Mouse (Mus musculus): ENCODE measurements at regions not wholly inside any gene's neighbourhood (a gene's known extent, or its start where the extent isn't known, plus 50 kb on each side); places are given as distances from the start of the nearest gene placed in this dataset.

DNA sequence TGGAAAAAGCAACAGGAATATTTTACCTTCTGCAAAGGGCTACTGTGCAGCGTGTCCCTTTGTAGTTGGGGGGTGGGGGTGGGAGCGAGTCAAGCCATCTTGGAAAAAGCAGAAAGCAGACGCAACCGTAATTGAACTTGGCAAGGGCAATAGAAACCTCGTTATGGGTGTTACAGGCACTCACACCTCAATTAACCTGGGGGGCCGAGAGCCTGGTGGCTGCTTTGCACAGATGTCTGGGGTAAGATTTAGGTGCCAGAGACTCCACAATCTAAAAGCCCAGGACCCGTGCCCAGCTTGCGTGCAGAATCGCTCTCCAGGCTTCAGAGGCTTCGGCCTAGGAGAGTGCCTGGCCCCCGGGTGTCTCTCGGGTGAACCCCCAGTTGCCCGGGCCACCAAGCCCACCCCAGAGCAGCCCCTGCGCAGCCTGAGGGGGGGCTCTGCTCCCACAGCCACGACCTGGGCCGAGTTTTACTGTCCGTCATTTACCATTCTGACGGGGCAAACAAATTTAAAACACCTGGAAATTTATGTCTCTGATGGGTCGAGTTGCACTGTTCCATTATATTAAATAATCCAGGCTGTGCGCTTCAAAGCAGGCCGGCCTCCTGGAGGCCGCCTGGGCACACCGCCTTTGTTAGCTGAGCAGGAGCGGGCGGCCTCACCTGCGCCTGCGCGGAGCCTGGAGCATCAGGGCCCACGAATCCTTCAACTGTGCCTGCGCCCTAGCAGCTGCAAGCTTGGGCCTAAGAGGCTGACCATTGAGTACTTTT is 212.4 kb downstream of the Srbd1 start:
- peak; percentile 75 for DNase-seq

DNA sequence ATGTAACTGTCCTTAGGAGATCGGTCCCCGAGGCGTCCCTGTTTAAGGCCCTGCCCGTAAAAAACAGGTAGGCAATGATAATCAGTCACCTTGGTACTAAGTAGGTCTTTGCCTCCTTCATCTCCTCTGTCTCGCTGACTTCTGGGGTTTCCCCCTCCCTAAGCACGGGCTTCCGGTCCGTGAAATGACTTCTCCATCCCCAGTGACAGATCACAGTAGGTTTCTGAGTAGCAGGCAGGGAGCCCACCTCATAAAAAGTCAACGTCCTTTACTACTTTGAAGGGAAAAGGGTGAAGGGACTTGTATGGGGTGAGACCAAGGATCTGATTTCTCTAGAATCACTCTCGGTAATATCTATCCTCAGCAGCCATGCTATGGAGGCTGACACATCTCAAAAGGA is 213.0 kb downstream of the Srbd1 start:
- DNase-seq, result no peak

DNA sequence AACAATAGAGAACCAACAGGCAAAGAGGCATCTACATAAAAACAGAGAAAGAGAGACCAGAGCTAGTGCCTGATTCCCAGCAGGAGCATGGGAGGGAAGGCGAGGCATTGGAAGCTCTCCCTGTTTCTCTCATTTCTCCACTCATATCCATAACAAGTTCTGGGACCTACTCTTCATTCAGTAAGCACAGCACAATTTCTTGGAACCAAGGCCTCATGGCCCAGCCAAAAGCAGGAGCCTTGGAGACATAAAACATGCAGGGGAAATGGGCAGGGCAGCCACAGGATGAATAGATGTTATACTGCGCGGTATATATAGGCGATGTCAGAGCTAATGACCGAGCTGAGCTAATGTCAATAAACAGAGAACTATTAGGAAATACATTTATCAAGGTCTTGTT is 214.2 kb downstream of the Srbd1 start:
- no peak for DNase-seq

DNA sequence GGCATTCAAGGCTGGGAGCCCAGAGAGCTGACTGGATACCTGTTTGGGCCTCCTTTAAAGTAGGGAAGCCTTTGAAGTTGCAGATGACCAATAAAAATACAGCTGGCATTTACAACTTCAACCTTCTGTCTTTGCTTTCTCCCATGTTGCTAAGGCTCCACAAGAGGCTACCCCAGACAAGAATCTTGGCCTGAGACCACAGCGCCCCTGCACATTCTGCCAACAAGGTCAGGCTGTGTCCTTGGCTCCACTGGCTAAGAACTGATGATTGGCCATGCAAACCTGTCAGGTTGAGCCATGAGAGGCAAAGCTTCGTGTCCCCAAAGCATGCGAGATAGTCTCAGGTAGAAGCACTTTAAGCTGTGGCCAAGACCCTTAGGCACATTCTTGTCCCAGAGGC is 214.6 kb downstream of the Srbd1 start:
- no peak for DNase-seq

DNA sequence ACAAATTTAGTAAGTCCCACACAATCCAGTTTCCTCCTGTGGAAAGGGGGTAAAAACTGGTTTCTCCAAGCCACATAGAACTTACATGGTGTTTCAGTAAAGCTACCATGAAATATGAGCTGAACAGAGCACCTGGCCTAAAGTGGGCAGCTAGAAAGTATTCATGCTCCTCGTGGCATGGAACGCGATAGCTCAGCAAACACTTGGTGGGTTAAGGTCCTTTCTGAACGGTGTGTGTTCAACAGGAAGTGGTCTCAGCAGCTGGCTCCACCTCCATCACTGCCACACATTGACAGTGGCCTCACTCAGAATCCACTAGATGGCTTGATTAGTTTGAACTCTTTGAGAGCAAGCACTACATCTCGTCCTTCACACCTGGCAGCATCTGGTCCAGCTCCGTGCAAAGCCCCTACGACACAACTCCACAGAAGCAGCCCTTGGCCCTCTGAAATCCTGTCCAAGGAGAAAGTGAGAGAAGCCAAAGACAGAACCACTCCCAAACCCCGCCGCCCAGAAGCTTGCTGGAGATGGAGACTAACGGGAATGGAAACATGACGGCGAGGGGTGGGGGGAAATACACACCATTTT is 215.2 kb downstream of the Srbd1 start:
- no peak for DNase-seq

DNA sequence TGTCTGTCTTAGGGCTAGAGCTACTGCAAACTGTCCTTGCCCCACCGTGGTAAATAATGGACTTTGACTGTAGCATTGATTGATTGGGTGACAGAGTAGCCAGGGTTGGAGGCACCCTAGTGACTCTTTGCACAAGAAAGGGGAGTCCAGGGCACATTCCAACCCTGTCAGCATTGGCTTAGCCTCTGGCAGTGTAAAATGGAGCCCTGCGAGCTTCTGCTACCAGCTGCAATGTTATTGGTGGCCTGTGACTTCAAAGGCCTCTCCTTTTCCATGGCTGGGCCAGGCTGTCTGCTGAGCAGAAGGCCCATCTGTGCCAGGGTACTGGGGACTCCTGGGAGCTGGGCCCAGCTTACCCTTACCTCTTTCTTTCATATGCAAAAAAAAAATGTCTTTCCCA is 216.4 kb downstream of the Srbd1 start:
- DNase-seq, result no peak

DNA sequence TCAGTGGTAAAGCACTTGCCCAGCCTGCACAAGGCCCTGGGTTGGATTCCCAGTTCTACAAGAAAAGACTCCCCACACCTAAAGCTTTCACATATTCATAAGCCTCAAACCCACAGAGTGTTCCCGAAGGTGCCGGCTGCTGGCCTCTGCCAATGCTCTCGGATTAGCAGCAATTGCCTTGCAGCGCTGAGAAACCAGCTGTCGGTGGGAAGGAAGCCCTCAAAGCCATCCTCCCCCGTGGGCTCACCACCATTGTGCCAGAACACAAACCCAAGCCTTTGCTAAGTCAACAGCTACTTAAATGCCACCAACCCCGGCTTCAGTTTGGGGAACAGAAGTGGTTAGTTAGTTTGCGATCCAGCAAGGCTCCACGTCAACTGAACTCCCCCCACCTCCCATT is 217.7 kb downstream of the Srbd1 start:
- DNase-seq, result no peak

DNA sequence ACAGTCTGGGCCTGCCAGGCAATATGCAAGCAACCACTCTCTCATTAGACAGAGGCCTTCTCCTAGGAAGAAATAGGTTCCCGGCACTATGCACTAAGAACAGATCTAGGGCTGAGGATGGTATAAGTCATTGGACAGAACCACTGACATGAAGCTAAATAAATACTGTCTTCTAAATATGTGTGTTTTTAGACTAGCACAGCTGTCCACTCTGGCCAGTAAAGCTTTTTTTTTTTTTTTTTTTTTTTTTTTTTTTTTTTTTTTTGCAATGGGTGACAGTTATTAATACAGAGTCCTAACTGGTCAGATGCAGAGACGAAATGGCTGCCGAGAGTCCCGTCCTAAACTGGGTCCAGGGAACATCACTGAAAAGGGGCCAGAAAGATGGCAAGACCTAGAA is 218.9 kb downstream of the Srbd1 start:
- DNase-seq, result no peak

DNA sequence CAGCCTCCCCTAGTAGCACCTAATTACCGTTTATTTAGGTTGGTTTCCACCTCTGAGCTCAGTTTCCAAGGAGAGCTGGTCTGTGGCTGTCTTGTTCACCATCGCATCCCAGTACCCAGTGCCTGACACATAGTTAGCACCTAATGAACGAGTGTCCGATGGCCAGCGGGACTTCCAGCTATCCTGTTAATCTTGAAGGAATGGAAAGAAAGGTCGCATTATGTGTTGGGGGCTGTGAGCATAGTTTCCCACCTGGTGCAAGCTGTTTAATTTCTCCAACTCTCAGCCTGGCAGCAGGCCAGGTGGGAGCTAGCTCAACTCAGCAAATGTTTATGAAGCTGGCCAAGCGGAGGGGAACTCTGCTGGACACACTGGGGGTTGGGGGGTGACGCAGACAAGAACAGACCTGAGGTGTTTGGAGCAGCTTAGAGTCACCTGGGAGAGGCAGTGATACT is 223.7 kb downstream of the Srbd1 start:
- DNase-seq, result no peak

DNA sequence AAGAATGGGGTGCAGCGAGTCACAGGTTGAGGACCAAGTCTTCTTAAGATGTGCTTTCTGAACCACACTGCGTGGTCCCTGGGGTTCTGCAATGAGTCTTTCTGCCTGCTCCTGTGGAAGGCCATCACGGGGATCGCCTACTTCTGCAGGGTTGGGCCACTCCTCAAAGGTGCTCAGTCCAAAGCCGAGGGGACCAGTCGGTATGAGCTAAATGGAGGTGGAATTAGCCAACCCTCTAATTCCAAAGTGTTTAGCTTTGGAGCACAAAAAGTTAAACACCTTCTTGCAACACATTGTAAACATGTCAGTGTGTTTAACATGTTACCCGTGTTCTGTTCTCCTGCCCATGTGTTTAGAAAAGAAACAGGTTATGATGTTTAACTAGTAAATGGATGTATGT is 225.1 kb downstream of the Srbd1 start:
- DNase-seq, result no peak

DNA sequence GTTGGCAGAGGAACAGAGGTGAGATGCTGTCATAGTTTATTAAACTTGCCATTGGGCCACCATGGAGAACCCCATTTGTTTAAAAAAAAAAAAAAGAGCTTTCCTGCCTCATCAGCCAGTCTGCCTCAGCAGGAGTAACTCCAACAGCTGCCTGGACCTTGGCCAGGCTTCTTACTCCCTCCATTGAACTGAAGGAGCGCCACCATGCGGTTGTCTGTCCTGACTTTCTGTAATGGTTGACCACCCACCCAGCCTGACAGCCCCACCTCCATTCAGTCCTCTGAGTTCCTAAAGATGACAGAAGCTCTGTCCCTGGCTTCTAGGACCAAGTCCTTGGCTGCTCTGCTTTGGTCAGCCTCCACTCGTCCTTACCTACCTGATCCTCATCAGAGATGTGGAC is 227.8 kb upstream of the Six2 start:
- DNase-seq, result no peak

DNA sequence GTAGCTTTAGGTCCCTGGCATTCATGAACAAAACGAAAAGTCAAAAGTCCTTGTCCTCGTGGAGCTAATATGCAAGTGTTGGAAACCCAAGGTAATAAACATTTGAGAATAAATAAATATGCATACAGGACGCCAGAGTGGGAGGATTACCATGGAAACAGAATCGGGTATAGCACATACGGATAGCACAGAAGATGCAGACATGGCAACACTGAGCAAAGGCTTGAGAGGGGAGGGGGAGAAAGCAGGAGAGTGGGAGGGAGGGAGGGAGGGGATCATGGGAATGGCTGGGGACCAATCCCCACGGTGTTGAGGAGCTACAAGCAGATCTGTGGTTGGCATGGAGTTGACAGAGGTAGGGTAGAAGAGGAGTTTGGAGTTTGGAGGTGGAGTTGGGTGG is 226.0 kb upstream of the Six2 start:
- DNase-seq, result no peak

DNA sequence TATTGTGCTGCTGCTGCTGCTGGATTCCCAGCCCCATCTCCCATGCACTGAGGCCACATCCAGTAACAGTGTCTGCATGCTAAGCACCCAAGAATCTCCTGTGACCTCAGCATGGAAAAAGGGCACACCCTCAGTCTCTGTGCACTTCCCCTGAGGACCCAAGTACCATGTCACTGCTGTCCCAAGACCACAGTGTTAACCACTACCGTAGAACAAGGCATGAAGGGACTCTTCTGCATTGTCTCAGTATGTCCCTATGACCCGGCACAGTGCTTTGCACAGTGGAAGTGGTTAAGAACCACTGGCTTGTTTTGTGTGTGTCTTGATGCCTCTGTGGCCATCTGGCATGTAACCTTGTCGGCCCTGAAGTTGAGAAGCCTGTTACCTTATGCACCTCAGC is 220.6 kb upstream of the Six2 start:
- no peak for DNase-seq

DNA sequence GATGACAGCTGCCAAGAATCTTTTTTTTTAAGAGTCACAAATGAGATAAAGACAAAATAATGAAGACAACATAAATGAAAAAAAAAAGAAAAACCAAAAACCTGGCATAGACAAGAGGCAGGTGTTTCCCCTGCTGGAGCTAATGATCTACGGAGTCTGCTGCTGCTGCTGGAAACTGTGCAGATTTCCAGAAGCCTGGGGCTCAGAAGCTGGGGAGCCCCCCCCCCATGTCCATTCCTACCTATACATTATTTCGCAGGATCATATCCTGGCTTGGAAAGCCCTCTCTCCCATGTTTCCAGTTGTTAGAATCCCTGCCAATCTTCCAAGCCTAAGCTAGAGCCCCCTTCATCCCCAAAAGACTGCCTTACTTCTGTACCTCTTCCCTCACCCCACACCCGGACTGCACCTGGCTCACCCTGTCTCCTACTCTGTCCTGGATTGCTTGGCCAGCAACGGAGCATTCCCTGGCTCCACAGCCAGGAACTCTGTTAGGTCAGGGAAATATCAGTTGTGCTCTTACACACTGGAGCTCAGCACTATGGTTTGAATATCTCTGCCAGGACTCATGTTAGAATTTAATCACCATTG is 218.6 kb upstream of the Six2 start:
- DNase-seq, result no peak

DNA sequence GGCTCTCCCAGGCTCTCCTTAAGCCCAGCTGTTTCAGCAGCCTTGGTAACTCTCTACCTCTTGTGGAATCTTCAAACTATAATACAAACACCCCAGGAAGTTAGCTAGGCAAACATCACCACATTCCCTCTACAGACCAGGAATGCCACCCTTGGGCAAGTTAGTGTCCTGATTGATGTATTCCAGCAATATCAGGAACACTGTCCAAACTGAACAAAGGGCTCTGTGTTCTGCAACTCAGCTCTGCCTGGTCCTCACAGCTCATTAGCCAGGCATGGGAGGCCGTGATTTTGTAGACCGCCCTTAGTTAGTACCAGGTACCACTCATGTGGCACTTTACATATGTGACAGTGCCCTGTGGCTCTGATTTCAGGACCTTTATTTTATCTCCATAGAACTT is 214.5 kb upstream of the Six2 start:
- no peak for DNase-seq

DNA sequence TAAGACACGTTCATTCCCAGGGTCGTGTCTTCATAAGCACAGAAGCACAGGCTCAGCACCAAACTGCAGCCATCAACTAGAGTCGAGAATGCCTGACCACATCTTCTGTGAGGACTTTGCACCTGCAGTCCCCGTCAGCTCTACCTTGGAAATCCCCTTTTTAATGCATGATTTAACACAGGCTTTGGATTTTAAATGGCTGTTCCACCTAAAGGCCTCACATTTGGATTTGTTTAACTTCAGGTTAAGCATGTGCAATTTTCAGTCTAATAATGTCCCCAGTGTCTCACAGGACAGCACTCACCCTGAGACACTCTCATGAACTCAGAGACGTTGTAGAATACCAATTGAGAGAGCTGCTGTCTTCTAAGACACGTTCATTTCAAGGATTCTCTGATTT is 211.0 kb upstream of the Six2 start:
- no peak for DNase-seq

DNA sequence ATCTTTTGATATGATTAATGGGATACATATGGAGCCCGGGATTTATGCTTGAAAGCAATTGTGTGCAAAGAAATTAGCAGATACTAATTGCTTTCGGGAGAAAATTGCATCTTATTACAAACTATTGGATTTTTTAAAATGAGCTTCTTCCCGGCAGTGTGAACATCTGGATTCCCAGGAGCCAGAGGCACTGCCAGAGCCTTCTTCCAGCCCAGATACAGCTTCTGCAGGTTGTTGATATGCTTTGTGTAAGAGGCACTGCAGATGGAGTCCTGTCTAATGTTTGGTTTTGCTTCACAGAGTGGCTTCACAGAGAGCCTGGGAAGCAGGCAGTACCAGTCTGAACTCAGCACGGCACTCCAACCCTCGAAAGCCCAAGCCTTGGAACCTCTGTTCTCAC is 207.9 kb upstream of the Six2 start:
- no peak for DNase-seq

DNA sequence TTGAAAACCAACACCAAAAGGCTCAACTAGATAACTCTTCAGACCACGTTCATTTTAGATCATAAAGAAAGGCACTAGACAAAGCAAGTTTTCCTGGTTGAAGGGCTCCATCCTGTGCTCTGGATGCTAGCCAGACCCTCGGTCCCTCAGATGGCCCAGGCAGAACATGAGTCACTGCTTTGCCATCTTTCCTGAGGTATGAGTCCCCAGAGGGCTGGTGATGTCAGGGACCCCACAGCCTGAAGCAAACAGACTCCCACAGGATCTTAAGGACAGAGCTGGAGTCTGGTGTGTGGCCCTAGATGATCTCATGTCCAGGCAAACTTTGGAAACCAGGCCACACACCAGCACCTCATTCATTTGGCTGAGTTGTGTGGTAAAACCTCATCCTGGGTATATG is 203.2 kb upstream of the Six2 start:
- DNase-seq, result no peak

DNA sequence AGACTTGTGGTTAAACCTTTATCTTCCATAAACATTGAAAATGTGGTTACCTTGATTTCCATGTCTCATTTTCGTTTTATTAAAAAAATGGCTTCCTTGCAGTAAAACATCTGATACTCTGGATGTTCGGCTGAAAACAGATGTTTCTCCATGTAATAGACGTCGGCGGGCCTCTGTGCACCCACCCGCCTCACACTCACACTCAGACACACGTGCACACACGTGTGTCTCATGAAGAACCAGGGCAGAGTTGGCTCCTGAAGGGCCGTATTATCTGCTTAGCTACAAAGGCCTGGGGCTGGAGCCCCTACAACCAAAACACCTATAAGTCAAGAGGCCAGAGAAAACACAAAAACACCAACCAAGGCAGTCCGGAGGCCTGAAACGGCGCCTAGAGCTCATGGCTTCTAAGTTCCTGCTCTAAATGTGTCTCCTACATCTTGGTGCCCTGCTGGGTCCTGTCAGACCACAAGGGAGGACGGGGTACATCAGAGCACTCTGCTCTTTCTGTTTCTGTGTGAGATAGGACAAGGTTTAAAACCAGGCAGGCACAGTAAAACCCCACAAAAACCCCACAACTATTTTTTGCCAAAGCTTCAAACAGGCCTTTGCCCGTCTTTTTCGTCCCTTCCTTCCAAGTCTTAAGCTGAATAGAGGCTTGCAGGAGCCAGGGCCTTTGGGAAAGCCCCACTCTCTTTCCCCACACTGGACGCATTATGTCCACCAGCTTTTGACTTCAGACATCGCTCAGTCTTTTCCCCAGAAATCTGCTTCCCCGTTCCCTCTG is 201.9 kb upstream of the Six2 start:
- no peak for DNase-seq

DNA sequence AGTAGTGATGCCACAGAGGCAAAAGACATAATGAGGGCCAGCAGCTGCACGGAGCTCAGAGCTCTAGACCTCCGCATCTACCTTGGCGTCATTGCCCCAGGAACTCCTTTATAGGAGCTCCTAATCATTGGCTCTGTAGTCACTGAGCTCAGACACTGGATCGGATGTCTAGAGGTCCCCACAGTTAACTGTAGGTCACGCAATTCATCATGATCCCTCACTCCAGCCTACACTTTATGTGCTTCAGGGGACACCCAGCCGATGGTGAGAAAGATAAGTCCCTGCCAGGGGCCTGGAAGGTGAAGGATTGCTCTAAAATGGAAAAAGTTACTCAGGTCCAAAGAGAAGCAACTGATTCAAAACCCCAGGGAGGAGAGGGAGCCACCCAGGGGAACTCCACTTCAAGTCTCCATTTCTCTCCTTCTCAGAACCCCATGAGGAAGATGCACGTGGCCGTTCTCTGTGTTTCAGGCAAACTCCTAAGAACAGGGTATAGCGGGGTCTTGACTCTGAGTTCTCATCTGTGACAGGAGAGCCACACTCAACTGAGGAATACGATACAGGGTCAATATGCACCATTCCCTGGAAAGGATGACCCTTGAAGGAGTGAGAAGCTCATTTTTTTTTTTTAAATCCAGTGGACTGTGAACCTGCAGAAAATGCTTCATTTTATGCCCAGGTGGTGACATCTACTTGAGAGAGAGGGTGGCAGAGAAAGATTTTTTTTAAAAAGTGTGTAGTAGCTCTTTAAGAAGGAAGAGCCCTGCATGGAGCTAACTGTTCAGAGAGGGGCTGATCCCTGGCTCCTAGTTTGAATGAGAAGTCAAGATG is 200.7 kb upstream of the Six2 start:
- DNase-seq, result no peak

DNA sequence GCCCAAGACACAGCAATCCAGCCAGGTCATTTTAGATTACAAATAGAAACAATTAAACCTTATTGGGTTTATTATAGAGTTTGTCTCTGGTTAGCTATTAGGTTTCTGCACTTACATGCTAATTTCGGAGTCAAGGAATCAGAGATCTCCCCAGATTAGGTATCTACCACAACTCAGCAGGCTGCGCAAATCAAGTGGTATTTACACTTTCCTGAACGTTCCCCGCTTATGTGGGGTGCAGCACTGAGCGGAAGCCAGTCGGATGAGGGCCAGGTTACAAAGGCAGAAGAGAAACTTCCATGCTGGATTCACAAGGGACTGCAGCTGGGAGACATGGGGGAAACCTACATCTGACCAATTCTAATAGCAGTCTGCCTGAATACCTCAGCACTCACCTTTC is 198.6 kb upstream of the Six2 start:
- DNase-seq, result no peak

DNA sequence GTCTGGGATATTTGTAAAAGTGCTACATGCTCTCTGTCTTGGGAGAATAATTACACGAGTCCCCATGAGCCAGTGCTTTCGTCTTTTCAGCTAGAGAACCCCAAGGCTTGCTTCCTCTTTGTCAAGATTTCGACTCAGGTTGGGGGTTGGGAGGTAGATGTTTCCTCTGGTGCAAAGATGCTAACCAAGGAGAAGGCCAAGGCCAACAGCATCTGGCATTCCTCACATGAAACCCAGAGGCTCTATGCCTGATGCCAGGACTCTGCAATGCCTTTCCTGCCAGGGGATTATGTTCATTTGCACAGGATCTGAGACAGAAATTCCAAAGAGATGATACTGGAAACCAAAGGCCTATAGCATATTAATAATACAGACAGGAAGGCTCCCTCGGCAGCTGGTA is 198.2 kb upstream of the Six2 start:
- no peak for DNase-seq

DNA sequence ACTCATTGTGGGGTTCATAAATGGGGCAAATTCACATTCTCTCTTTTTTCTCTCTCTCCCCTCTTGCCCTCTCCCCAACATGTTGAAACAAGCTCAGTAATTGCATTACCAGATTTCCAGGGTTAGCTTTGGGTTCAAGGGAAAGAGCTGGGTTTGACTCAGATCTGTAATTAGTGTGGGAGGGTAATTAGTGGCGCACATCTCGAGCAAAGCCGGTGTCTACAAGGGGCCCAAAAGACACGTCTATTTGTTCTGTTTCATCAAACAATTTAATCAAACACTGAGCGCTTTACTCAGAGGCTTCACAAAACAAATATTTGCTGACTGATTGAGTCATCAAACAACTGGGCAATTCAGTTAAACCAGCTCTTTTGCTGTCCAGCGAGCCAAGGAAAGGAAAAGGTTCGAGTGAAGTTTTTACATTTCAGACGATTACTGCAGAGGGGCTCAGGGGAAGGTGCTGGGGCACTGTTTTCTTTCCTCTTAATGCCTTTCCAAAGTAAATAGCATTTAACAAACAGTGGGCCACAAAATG is 193.6 kb upstream of the Six2 start:
- DNase-seq, result no peak

Data from embryo, embryonic 11 days (tissue).